Mouse (Mus musculus): ENCODE measurements around the gene Hoxc5. TPM values are rescaled to one million over a fixed set of nuclear protein-coding genes. Genes with fewer than 3 reads are reported as not detected.

The Hoxc5 gene
- polyA plus RNA-seq, 1 experiment from 2014 or later, result not detected

DNA sequence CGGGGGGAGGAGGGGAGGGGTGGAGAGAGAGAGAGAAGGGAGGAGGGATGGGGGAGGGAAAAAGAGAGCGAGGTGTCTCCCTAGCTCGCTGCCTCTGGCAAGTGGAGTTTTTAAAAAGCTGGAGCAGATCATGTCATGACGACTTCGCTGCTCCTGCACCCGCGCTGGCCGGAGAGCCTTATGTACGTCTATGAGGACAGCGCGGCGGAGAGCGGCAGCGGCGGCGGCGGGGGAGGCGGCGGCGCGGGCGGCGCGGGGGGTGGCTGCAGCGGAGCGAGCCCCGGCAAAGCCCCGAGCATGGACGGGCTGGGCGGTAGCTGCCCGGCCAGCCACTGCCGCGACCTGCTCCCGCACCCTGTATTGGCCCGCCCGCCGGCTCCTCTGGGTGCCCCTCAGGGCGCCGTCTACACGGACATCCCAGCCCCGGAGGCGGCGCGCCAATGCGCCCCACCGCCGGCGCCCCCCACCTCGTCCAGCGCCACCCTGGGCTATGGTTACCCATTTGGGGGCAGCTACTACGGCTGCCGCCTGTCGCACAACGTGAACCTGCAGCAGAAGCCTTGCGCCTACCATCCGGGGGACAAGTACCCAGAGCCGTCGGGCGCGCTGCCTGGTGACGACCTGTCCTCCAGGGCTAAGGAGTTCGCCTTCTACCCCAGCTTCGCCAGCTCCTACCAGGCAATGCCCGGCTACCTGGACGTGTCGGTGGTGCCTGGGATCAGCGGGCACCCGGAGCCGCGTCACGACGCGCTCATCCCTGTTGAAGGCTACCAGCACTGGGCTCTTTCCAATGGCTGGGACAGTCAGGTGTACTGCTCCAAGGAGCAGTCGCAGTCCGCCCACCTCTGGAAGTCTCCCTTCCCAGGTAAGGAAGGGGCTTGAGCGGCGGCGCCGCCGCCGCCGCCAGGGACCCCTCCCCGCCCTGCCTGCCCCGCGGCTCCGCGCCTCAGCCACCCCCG, 45.9 kb upstream of the Hoxc5 start, which contains the start of gene Hoxc13:
Gene Hoxc13, plus strand, starts transcription at position 51 of the 959 bp plus-strand sequence.
- H3K4me2 ChIP-seq (ENCODE audit: low read depth, low read length), result no peak within 1 kb of the TSS
- H3K27me3 ChIP-seq (ENCODE audit: insufficient read depth, low read length), result peaks cover 87% of the 10 kb centered on the region
- WGBS (ENCODE audit: insufficient replicate concordance), result 2% methylated on average over 62 of the region's 88 CpGs
- ATAC-seq (no peak), DNase-seq (no peak)
- no peaks in the 10 kb centered on the region for H3K9me3 ChIP-seq (ENCODE audit: low read length)
- H3K27ac ChIP-seq (ENCODE audit: low read depth), result no peak within 1 kb of the TSS
- TF ChIP-seq CTCF (IDR thresholded peaks at IDR 0.05; ENCODE audit: low read depth) (no peak), EP300 (IDR thresholded peaks at IDR 0.05; ENCODE audit: low read depth) (no peak)
- H3K36me3 ChIP-seq (replicated peaks; ENCODE audit: insufficient read depth, low read length), result no peaks in the 10 kb centered on the region
- no peak within 1 kb of the TSS for H3K9ac ChIP-seq (replicated peaks)
- H3K4me1 ChIP-seq (ENCODE audit: insufficient read depth), result no peaks in the 10 kb centered on the region
- no peak within 1 kb of the TSS for H3K4me3 ChIP-seq (ENCODE audit: low read depth, low read length)

DNA sequence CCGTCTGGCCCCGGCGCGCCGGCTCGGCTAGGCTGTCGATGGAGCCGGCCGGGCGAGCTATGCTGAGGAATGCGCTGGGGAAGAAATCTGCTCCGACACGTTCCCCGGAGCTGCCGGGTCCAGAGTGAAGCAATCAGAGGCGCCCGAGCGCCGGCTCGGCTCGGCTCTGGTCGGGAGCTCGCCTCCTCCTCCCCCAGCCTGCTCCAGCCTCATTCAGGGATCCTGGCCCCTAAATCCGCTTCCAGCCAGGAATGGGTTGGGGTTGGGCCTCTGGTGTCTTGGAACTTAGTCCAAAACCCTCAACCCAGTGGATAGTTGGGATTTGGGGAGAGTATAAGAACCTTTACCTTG, 45.3 kb upstream of the Hoxc5 start:
- WGBS (ENCODE audit: insufficient replicate concordance), result 1% methylated on average over 24 of the region's 24 CpGs

DNA sequence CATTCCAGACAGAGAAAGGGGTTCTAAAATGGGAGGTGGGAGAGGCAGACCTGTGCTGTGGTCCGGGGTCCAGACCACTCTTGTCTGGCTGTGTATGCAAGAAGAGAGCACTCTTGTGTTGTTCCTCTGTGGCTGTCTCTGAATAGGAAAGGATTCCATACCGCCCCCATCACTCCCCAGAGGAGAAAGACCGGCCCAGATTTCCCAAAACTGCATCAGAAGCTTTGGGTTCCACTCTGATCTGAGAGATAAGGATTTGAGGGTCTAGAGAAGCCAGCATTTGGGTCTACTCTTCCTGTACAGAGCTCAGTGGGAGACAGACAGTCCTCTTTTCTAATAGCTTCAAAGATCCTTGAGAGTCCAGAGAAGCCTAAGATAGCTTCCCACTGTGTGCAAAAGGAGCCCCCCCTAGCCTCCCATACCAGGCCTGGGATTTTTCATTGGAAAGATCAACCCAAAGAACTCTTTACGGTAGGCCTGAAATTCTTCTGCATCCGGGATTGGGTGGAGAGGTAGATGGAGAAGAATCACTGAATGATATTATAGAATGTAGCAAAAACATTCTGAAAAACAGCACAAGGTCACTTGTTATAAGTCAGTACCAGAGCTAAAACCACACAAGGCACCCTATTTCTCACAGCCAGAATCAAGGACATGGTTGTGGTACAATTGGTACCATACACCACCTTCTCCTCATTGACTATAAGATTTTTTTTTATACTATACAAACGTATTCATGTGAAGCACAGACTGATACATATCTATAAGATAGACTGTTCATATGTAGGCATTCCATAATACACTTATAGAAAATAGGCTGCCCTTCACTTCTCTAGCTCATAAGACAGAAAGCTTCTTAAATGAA, 44.4 kb upstream of the Hoxc5 start:
- ATAC-seq (no peak), DNase-seq (no peak)
- Histone ChIP-seq H3K4me1 (ENCODE audit: insufficient read depth) (no peaks in the 10 kb centered on the region), H3K36me3 (replicated peaks; ENCODE audit: insufficient read depth, low read length) (no peaks in the 10 kb centered on the region), H3K27ac (ENCODE audit: low read depth) (no peak overlapping the region), H3K9ac (replicated peaks) (no peak overlapping the region), H3K4me2 (ENCODE audit: low read depth, low read length) (no peak overlapping the region), H3K4me3 (ENCODE audit: low read depth, low read length) (no peak overlapping the region), H3K9me3 (ENCODE audit: low read length) (no peaks in the 10 kb centered on the region), H3K27me3 (ENCODE audit: insufficient read depth, low read length) (peaks cover 87% of the 10 kb centered on the region)
- TF ChIP-seq EP300 (IDR thresholded peaks at IDR 0.05; ENCODE audit: low read depth), result no peak
- TF ChIP-seq CTCF (IDR thresholded peaks at IDR 0.05; ENCODE audit: low read depth), result no peak
- 12% methylated on average over 6 of the region's 6 CpGs for WGBS (ENCODE audit: insufficient replicate concordance)

More for the DNA sequence above, 45.3 kb upstream of the Hoxc5 start:
- Histone ChIP-seq H3K4me3 (ENCODE audit: low read depth, low read length) (no peak overlapping the region), H3K9me3 (ENCODE audit: low read length) (no peaks in the 10 kb centered on the region), H3K27ac (ENCODE audit: low read depth) (no peak overlapping the region), H3K27me3 (ENCODE audit: insufficient read depth, low read length) (peaks cover 87% of the 10 kb centered on the region), H3K9ac (replicated peaks) (no peak overlapping the region), H3K4me2 (ENCODE audit: low read depth, low read length) (no peak overlapping the region), H3K36me3 (replicated peaks; ENCODE audit: insufficient read depth, low read length) (no peaks in the 10 kb centered on the region), H3K4me1 (ENCODE audit: insufficient read depth) (no peaks in the 10 kb centered on the region)
- ATAC-seq, result no peak
- DNase-seq, result no peak
- TF ChIP-seq EP300 (IDR thresholded peaks at IDR 0.05; ENCODE audit: low read depth) (no peak), CTCF (IDR thresholded peaks at IDR 0.05; ENCODE audit: low read depth) (no peak)

DNA sequence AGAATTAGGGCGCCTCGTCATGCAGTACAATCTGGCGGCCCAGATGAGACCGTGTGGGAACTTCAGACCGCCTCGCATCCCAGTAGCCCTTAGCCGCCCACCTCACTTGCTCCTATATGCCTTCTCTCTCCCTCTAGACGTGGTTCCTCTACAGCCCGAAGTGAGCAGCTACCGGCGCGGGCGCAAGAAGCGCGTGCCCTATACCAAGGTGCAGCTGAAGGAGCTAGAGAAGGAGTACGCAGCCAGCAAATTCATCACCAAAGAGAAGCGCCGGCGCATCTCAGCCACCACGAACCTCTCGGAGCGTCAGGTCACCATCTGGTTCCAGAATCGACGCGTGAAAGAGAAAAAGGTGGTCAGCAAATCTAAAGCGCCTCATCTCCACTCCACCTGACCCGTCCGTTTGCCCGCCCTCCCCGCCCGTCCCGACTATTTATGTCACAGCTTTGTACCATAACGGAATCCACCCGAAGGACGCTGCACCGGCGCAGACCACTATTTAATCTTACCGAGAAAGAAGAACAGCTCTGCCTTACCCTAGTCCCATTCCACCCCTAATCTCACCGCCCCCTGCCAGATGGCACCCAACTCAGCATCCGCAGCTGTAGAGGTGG, 40.1 kb upstream of the Hoxc5 start:
- TF ChIP-seq CTCF (IDR thresholded peaks at IDR 0.05; ENCODE audit: low read depth) (no peak), EP300 (IDR thresholded peaks at IDR 0.05; ENCODE audit: low read depth) (no peak)
- Histone ChIP-seq H3K4me1 (ENCODE audit: insufficient read depth) (no peaks in the 10 kb centered on the region), H3K9ac (replicated peaks) (no peak overlapping the region), H3K9me3 (ENCODE audit: low read length) (no peaks in the 10 kb centered on the region), H3K27ac (ENCODE audit: low read depth) (no peak overlapping the region), H3K4me2 (ENCODE audit: low read depth, low read length) (no peak overlapping the region), H3K4me3 (ENCODE audit: low read depth, low read length) (no peak overlapping the region), H3K36me3 (replicated peaks; ENCODE audit: insufficient read depth, low read length) (no peaks in the 10 kb centered on the region), H3K27me3 (ENCODE audit: insufficient read depth, low read length) (peaks cover 86% of the 10 kb centered on the region)
- 3% methylated on average over 40 of the region's 40 CpGs for WGBS (ENCODE audit: insufficient replicate concordance)
- DNase-seq (no peak), ATAC-seq (no peak)

DNA sequence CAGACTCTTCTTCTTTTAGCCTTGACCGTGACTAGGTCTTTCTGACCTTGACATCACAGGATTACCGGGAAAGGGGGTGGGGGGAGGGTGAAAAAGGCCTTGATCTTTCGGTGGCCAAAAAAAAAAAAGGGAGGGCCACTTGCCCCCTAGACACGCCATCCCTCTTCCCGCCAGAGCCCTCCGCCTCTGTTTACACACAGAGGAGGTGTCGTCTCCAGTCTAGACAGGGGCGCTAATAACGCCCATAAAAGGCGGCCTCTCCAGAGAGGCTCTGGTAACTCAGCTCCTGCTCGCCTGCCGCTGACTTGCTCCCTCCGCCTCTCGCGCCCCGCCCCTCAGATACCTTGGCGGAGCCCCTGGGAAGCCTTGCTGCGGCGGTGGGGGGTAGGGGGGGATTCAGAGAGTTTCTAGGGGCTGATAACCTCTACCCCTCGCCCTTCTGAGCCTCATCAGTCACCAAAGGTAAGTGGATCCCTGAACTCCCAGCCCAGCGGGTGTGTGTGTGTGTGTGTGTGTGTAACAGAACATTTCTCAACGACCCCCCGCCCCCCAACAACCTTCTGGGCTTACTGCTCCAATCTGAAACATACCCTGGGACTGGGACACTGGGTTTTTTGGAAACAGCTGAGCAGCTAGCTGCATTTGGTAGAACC, 35.4 kb upstream of the Hoxc5 start:
- Histone ChIP-seq H3K4me2 (ENCODE audit: low read depth, low read length) (no peak overlapping the region), H3K27me3 (ENCODE audit: insufficient read depth, low read length) (peaks cover 98% of the 10 kb centered on the region), H3K4me1 (ENCODE audit: insufficient read depth) (no peaks in the 10 kb centered on the region), H3K9me3 (ENCODE audit: low read length) (no peaks in the 10 kb centered on the region), H3K27ac (ENCODE audit: low read depth) (no peak overlapping the region), H3K36me3 (replicated peaks; ENCODE audit: insufficient read depth, low read length) (no peaks in the 10 kb centered on the region), H3K4me3 (ENCODE audit: low read depth, low read length) (no peak overlapping the region), H3K9ac (replicated peaks) (no peak overlapping the region)
- 6% methylated on average over 23 of the region's 23 CpGs for WGBS (ENCODE audit: insufficient replicate concordance)
- TF ChIP-seq EP300 (IDR thresholded peaks at IDR 0.05; ENCODE audit: low read depth) (no peak), CTCF (IDR thresholded peaks at IDR 0.05; ENCODE audit: low read depth) (no peak)
- ATAC-seq (no peak), DNase-seq (no peak)

Measured in liver, postnatal 0 days (tissue).